Mouse (Mus musculus) adrenal gland, postnatal 36 days (tissue): ENCODE results near the gene Adipor1. TPM values are rescaled to one million over a fixed set of nuclear protein-coding genes. Genes with fewer than 3 reads are reported as not detected.

ENCODE experiments used
- DNase-seq, 2 experiments: peaks; one replicate each; pipeline ENCODE4 v3.0.0; 2021; ENCODE audit warnings: mixed read lengths in 1 of 2
- long read RNA-seq, 2 experiments: library from polyadenylated mRNA; stranded (forward); transcript quantifications; one replicate each; pipeline ENCODE4 v2.0.0; 2021; ENCODE audit warnings: borderline sequencing depth in 2 of 2
- total RNA-seq, 2 experiments: library from RNA; stranded (reverse); gene quantifications; 2 replicates each; pipeline ENCODE4 v1.2.3; 2021

The Adipor1 gene
- total RNA-seq, result 100 to 1,000 TPM; 125 to 139 TPM
- long read RNA-seq, experiment 1, transcript Adipor1-201 (8 exons, 3,123 nt), result major isoform, 260 of 479 reads
- long read RNA-seq, experiment 1, transcript Adipor1-202 (8 exons, 3,446 nt), result minor isoform, 77 of 479 reads
- long read RNA-seq, experiment 1, partial matches to known transcripts, result 122 of 479 reads
- long read RNA-seq, experiment 1, other reads (novel, unspliced or antisense), result 20 of 479 reads
- long read RNA-seq, experiment 2, transcript Adipor1-201 (8 exons, 3,123 nt), result major isoform, 98 of 142 reads
- long read RNA-seq, experiment 2, transcript Adipor1-202 (8 exons, 3,446 nt), result minor isoform, 28 of 142 reads
- long read RNA-seq, experiment 2, partial matches to known transcripts, result 4 of 142 reads
- long read RNA-seq, experiment 2, other reads (novel, unspliced or antisense), result 12 of 142 reads

- peak; percentile 99 for DNase-seq
Observed at GRCm38 (mm10) chr1:134415168-134415831, at the start of gene Adipor1. Adipor1 (plus strand) TSS chr1:134415378.

GRCm38 (mm10) chr1:134365491-134365890, 49.7 kb upstream of the Adipor1 start:
- no peak for DNase-seq

GRCm38 (mm10) chr1:134368777-134369337, 46.3 kb upstream of the Adipor1 start:
- DNase-seq, result peak; percentile 63 to 76

GRCm38 (mm10) chr1:134374124-134374523, 41.1 kb upstream of the Adipor1 start:
- DNase-seq, result no peak

GRCm38 (mm10) chr1:134381051-134381450, 34.1 kb upstream of the Adipor1 start:
- no peak for DNase-seq

- DNase-seq, result peak in 1 of 2 experiments; percentile 1
Observed at GRCm38 (mm10) chr1:134381795-134382625, 33.2 kb upstream of the Adipor1 start.

- DNase-seq, result no peak
Observed at GRCm38 (mm10) chr1:134384581-134384980, 30.6 kb upstream of the Adipor1 start.

- DNase-seq, result no peak
Observed at GRCm38 (mm10) chr1:134385176-134385575, 30.0 kb upstream of the Adipor1 start.

- no peak for DNase-seq
Observed at GRCm38 (mm10) chr1:134385666-134386065, 29.5 kb upstream of the Adipor1 start, which contains the start of gene 4933406M09Rik. 4933406M09Rik (plus strand) TSS chr1:134385940.

GRCm38 (mm10) chr1:134393827-134394226, 21.4 kb upstream of the Adipor1 start:
- no peak for DNase-seq

- DNase-seq, result no peak
Observed at GRCm38 (mm10) chr1:134398210-134398609, 17.0 kb upstream of the Adipor1 start.

- DNase-seq, result no peak
Observed at GRCm38 (mm10) chr1:134399735-134400134, 15.4 kb upstream of the Adipor1 start.

GRCm38 (mm10) chr1:134405509-134406413, 9.4 kb upstream of the Adipor1 start, which contains the start of gene Cyb5r1:
Cyb5r1 (plus strand) TSS chr1:134405559.
- DNase-seq, result peak; percentile 89 to 92

- no peak for DNase-seq
Observed at GRCm38 (mm10) chr1:134406414-134406771, 8.8 kb upstream of the Adipor1 start.

- DNase-seq, result no peak
Observed at GRCm38 (mm10) chr1:134408080-134408479, 7.1 kb upstream of the Adipor1 start.

GRCm38 (mm10) chr1:134411706-134412629, 3.2 kb upstream of the Adipor1 start:
- no peak for DNase-seq

- DNase-seq, result no peak
Observed at GRCm38 (mm10) chr1:134414038-134414437, 1.1 kb upstream of the Adipor1 start.

GRCm38 (mm10) chr1:134414501-134415167, 544 bp upstream of the Adipor1 start:
- DNase-seq, result no peak

- DNase-seq, result no peak
Observed at GRCm38 (mm10) chr1:134418414-134418975, 3.3 kb downstream of the Adipor1 start.
